Mouse (Mus musculus) CH12.LX (cell line): ENCODE data around the gene Cd83. TPM values are rescaled to one million over a fixed set of nuclear protein-coding genes. Genes with fewer than 3 reads are reported as not detected.

Experiments used
- DNase-seq: peaks from one replicate; pipeline ENCODE4 v3.0.0-alpha.2; 2013; ENCODE audit errors: extremely low read depth
- H3K27ac ChIP-seq: 2 replicates; pipeline ENCODE4 v1.5.1; 2012; ENCODE audit warnings: low read depth, mild to moderate bottlenecking, control low read depth, moderate library complexity; ENCODE audit not compliant: insufficient read depth
- H3K27me3 ChIP-seq: replicated peaks from 2 replicates; pipeline ENCODE3; 2012; ENCODE audit warnings: inconsistent platforms
- H3K36me3 ChIP-seq, 2 experiments: replicated peaks in 1 of 2; 2 replicates each; pipeline versions ENCODE3 to v1.6.1; 2012; ENCODE audit warnings: inconsistent platforms in 1 of 2, low read length in 1 of 2, mild to moderate bottlenecking in 1 of 2, mixed read lengths in 1 of 2, moderate library complexity in 1 of 2; ENCODE audit not compliant: control insufficient read depth in 1 of 2, insufficient read depth in 1 of 2
- H3K4me1 ChIP-seq, 2 experiments: 2 replicates each; pipeline ENCODE4 v1.6.1; 2012; ENCODE audit warnings: inconsistent platforms in 1 of 2, moderate library complexity in 1 of 2; ENCODE audit not compliant: insufficient read depth in 2 of 2, control insufficient read depth in 1 of 2
- H3K4me2 ChIP-seq: 2 replicates; pipeline ENCODE4 v1.6.1; 2012; ENCODE audit warnings: low read depth, mild to moderate bottlenecking, control low read depth; ENCODE audit not compliant: poor library complexity, insufficient read depth, severe bottlenecking
- H3K4me3 ChIP-seq, 3 experiments: fragments of 150-350 bp in 1 of 3; sonication (generic) in 1 of 3; replicated peaks in 1 of 3; 2 replicates each; pipeline versions ENCODE3 to v1.5.1; 2011 to 2012; ENCODE audit warnings: low read depth in 2 of 3, low read length in 2 of 3, mild to moderate bottlenecking in 2 of 3, moderate library complexity in 2 of 3, control low read depth in 1 of 3, improper control_type of control experiment in 1 of 3, inconsistent platforms in 1 of 3, mixed read lengths in 1 of 3; ENCODE audit not compliant: poor library complexity in 1 of 3
- H3K79me2 ChIP-seq: replicated peaks from 2 replicates; pipeline ENCODE4 v1.6.1; 2012; ENCODE audit warnings: mild to moderate bottlenecking, moderate library complexity; ENCODE audit not compliant: control insufficient read depth, poor library complexity, insufficient read depth, severe bottlenecking; ENCODE audit errors: extremely low read depth
- H3K9ac ChIP-seq: 2 replicates; pipeline ENCODE4 v1.6.1; 2012; ENCODE audit warnings: low read depth, mild to moderate bottlenecking, control low read depth, moderate library complexity; ENCODE audit not compliant: insufficient read depth
- H3K9me3 ChIP-seq: replicated peaks from 2 replicates; pipeline ENCODE3; 2012; ENCODE audit warnings: low read length, inconsistent platforms, mixed read lengths
- CHD1 ChIP-seq: IDR thresholded peaks from 2 replicates; pipeline ENCODE4 v1.6.1; 2012; ENCODE audit warnings: low read depth, low read length, improper control_type of control experiment, inconsistent platforms
- CTCF ChIP-seq, 2 experiments: IDR thresholded peaks in 1 of 2; conservative IDR thresholded peaks in 1 of 2; 2 replicates each; pipeline ENCODE4 v1.5.1; 2011 to 2012; ENCODE audit warnings: low read depth in 2 of 2, low read length in 2 of 2, improper control_type of control experiment in 1 of 2, inconsistent platforms in 1 of 2, mild to moderate bottlenecking in 1 of 2, moderate library complexity in 1 of 2
- ELF1 ChIP-seq: IDR thresholded peaks from 2 replicates; pipeline ENCODE4 v1.6.1; 2014; ENCODE audit warnings: low read depth, mild to moderate bottlenecking, inconsistent platforms, low read length, improper control_type of control experiment
- ETS1 ChIP-seq: conservative IDR thresholded peaks from 2 replicates; pipeline ENCODE4 v1.6.1; 2012; ENCODE audit warnings: low read depth, mild to moderate bottlenecking, inconsistent platforms, low read length, improper control_type of control experiment, moderate library complexity
- IRF4 ChIP-seq: IDR thresholded peaks from 2 replicates; pipeline ENCODE4 v1.6.1; 2014; ENCODE audit warnings: low read depth, mild to moderate bottlenecking, inconsistent platforms, low read length, improper control_type of control experiment
- MAFK ChIP-seq: IDR thresholded peaks from 2 replicates; pipeline ENCODE4 v1.6.1; 2011; ENCODE audit warnings: low read length, improper control_type of control experiment; ENCODE audit not compliant: insufficient replicate concordance
- MXI1 ChIP-seq: IDR thresholded peaks from 2 replicates; pipeline ENCODE4 v1.6.1; 2011; ENCODE audit warnings: mild to moderate bottlenecking, low read depth, low read length, improper control_type of control experiment
- MYC ChIP-seq: IDR thresholded peaks from 2 replicates; pipeline ENCODE4 v1.6.1; 2011; ENCODE audit warnings: low read depth, mild to moderate bottlenecking, improper control_type of control experiment, low read length
- NELFE ChIP-seq: IDR thresholded peaks from 2 replicates; pipeline ENCODE4 v1.6.1; 2011; ENCODE audit warnings: low read depth, low read length, improper control_type of control experiment
- POLR2A ChIP-seq: IDR thresholded peaks from 2 replicates; pipeline ENCODE4 v1.6.1; 2011; ENCODE audit warnings: low read depth, mild to moderate bottlenecking, improper control_type of control experiment, low read length
- RAD21 ChIP-seq: IDR thresholded peaks from 2 replicates; pipeline ENCODE4 v1.6.1; 2011; ENCODE audit warnings: low read depth, mild to moderate bottlenecking, low read length, improper control_type of control experiment, moderate library complexity
- SIN3A ChIP-seq: IDR thresholded peaks from 2 replicates; pipeline ENCODE4 v1.6.1; 2012; ENCODE audit warnings: low read length, improper control_type of control experiment, inconsistent platforms
- SMC3 ChIP-seq: IDR thresholded peaks from 2 replicates; pipeline ENCODE4 v1.6.1; 2011; ENCODE audit warnings: low read depth, low read length, improper control_type of control experiment
- USF1 ChIP-seq: IDR thresholded peaks from 2 replicates; pipeline ENCODE4 v1.6.1; 2014; ENCODE audit warnings: low read depth, mild to moderate bottlenecking, inconsistent platforms, low read length, improper control_type of control experiment
- ZNF384 ChIP-seq: IDR thresholded peaks from 2 replicates; pipeline ENCODE4 v1.6.1; 2012; ENCODE audit warnings: low read depth, low read length, improper control_type of control experiment, inconsistent platforms
- dilution Hi-C: fragments of 300-500 bp; cut with MboI; formaldehyde crosslinking; loops from 2 replicates; pipeline ENCODE4 v1.14.3; 2020; ENCODE audit warnings: low sequenced_read_pairs; ENCODE audit not compliant: extremely low pct_unique_long_range_greater_than_20kb, extremely low pct_ligation_motif_present
- in situ Hi-C: fragments of 300-500 bp; cut with MboI; formaldehyde crosslinking; loops from 3 replicates; pipeline ENCODE4 v1.14.3; 2019; ENCODE audit warnings: low sequenced_read_pairs, low pct_ligation_motif_present, low pct_unique_long_range_greater_than_20kb, mixed read lengths
- polyA plus RNA-seq: library from polyadenylated mRNA; unstranded; fragments of >175 nt; gene quantifications from 2 replicates; pipeline ENCODE4 v1.2.1, GENCODE M21; 2012; ENCODE audit warnings: low read depth; ENCODE audit not compliant: insufficient read length
- total RNA-seq, 2 experiments: library from RNA; depleted of rRNA; stranded (reverse); fragments of 300-350 nt in 1 of 2; fragments of >200 nt in 1 of 2; gene quantifications; 2 replicates each; pipeline ENCODE4 v1.2.3; 2012 to 2014

Cd83 gene
- total and polyA plus RNA-seq, 3 experiments: 109 to 298 (median 129) TPM

DNA sequence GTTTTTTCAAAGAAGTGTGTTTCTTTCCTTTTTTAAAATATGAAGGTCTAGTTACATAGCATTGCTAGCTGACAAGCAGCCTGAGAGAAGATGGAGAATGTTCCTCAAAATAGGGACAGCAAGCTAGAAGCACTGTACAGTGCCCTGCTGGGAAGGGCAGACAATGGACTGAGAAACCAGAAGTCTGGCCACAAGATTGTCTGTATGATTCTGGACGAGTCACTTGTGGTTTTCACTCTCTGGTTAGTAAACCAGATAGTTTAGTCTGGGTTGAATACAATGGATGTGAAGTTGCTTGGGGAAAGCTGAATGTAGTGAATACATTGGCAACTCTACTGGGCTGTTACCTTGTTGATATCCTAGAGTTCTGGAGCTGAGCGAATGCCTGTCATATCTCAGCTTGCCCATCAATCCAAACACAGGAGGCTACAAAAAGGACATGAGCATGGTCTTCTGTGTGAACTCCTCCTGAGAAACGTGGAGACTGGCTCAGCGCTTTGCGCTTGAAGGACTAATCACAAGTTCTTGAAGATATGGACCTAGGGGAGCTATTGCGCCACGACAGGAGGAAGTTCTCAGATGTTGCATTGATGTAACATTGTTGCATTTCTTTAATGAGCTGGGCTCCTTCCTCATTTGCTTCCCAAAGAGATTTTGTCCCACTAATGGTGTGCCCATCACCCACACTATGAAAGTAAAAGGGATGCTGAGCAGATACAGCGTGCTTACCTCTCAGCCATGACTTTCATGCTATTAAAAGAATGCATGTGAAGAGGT lies 18.0 kb downstream of the Cd83 start:
- Histone ChIP-seq H3K79me2 (peaks cover 25% of the 10 kb centered on the region), H3K36me3 (peaks cover 69 to 81% of the 10 kb centered on the region in 2 experiments), H3K27me3 (no peaks in the 10 kb centered on the region), H3K9me3 (no peaks in the 10 kb centered on the region), H3K4me2 (no peak overlapping the region)
- in situ Hi-C loops: no loop called here
- DNase-seq: no peak
- TF ChIP-seq NELFE: peak; percentile 21; the same call in 1 of the 2 replicates
- TF ChIP-seq USF1: no peak
- peak; percentile 27; the same call in 1 of the 2 replicates for TF ChIP-seq POLR2A
- TF ChIP-seq, all 38 proteins: peak for 2
- Histone ChIP-seq H3K4me3 (no peak overlapping the region), H3K4me1 (peaks cover 19 to 94% of the 10 kb centered on the region in 2 experiments), H3K27ac (no peak overlapping the region), H3K9ac (no peak overlapping the region)
- dilution Hi-C loops: no loop called here

DNA sequence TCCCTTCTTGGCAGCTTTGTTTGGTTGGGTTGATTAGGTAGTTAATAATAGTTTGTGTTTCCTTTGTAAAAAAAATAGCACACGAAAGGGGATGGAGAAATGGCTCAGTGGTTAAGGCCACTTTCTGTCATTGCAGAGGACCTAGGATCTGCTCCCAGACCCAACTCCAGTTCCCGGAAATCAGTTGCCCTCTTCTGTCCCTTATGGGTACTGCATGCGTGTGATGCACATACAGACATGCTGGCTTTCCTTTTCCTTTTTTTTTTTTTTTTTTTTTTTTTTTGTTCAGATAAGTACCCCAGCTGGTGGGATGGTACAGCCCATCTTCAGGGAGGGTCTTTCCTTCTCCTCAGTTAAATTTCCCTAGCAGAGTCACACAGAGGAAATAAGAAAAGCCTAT lies 20.1 kb downstream of the Cd83 start:
- H3K27me3 ChIP-seq: no peaks in the 10 kb centered on the region
- TF ChIP-seq ETS1 (no peak), CHD1 (0 out of 2 replicates have a peak, but pooled peaks have one; percentile 22), MXI1 (0 out of 2 replicates have a peak, but pooled peaks have one; percentile 3), SMC3 (peak; percentile 66), MYC (peak; percentile 48; the same call in 1 of the 2 replicates), RAD21 (peak; percentile 48), SIN3A (no peak), MAFK (no peak), IRF4 (peak; percentile 30; the same call in 1 of the 2 replicates), CTCF (conservative IDR thresholded peaks at IDR 0.05 in 1 of 2, IDR thresholded peaks at IDR 0.05 in 1 of 2; ENCODE audit: low read depth in 2 of 2, low read length in 2 of 2) (peak; percentile 53 to 62; a peak in 3 of 4 replicates), ZNF384 (peak; percentile 87), ELF1 (peak; percentile 43; the same call in 1 of the 2 replicates)
- dilution Hi-C loops: no loop called here

More for the DNA sequence above, 20.1 kb downstream of the Cd83 start:
- H3K79me2 ChIP-seq: peaks cover 12% of the 10 kb centered on the region
- H3K36me3 ChIP-seq: peaks cover 48 to 61% of the 10 kb centered on the region in 2 experiments
- peaks cover 17 to 74% of the 10 kb centered on the region in 2 experiments for H3K4me1 ChIP-seq
- in situ Hi-C loops: no loop called here
- no peak overlapping the region for H3K4me3 ChIP-seq
- H3K9me3 ChIP-seq: no peaks in the 10 kb centered on the region
- DNase-seq: peak; percentile 66
- H3K4me2 ChIP-seq: no peak overlapping the region
- no peak overlapping the region; the same call in 1 of the 2 replicates for H3K27ac ChIP-seq
- no peak overlapping the region for H3K9ac ChIP-seq
